Mouse (Mus musculus): ENCODE data around the gene Phpt1. TPM values are rescaled to one million over a fixed set of nuclear protein-coding genes. Genes with fewer than 3 reads are reported as not detected.

Gene Phpt1
- polyA plus RNA-seq, 1 experiment from 2014 or later, result 167 TPM

- Histone ChIP-seq H3K36me3 (ENCODE audit: control insufficient read depth, insufficient read depth, low read length) (no peaks in the 10 kb centered on the region), H3K4me1 (ENCODE audit: control insufficient read depth, insufficient read depth, low read length) (peaks cover 6% of the 10 kb centered on the region), H3K27ac (replicated peaks; ENCODE audit: low read depth, low read length) (no peak overlapping the region), H3K9ac (replicated peaks; ENCODE audit: low read length) (no peak overlapping the region), H3K9me3 (ENCODE audit: control insufficient read depth, low read length) (no peaks in the 10 kb centered on the region), H3K27me3 (ENCODE audit: control insufficient read depth, insufficient read depth, low read length) (no peaks in the 10 kb centered on the region), H3K4me2 (ENCODE audit: low read length) (no peak overlapping the region), H3K4me3 (replicated peaks; ENCODE audit: low read depth, low read length) (no peak overlapping the region)
- ATAC-seq (ENCODE audit: low FRiP score, low TSS enrichment) (no peak), DNase-seq (no peak)
- 83% methylated on average over 9 of the region's 9 CpGs for WGBS
Observed at GRCm38 (mm10) chr2:25549021-25549991, 25.7 kb downstream of the Phpt1 start.

GRCm38 (mm10) chr2:25546811-25547491, 28.1 kb downstream of the Phpt1 start, which contains the start of gene Traf2:
Gene Traf2 (minus strand): TSS chr2:25546940.
- DNase-seq, result peak; percentile 98
- peak within 1 kb of the TSS; percentile 60 for H3K9ac ChIP-seq (replicated peaks; ENCODE audit: low read length)
- peak within 1 kb of the TSS; percentile 78 for H3K4me2 ChIP-seq (ENCODE audit: low read length)
- H3K9me3 ChIP-seq (ENCODE audit: control insufficient read depth, low read length), result no peaks in the 10 kb centered on the region
- peaks cover 6% of the 10 kb centered on the region for H3K4me1 ChIP-seq (ENCODE audit: control insufficient read depth, insufficient read depth, low read length)
- no peaks in the 10 kb centered on the region for H3K27me3 ChIP-seq (ENCODE audit: control insufficient read depth, insufficient read depth, low read length)
- no peak within 1 kb of the TSS for H3K27ac ChIP-seq (replicated peaks; ENCODE audit: low read depth, low read length)
- peak within 1 kb of the TSS; percentile 61 for H3K4me3 ChIP-seq (replicated peaks; ENCODE audit: low read depth, low read length)
- H3K36me3 ChIP-seq (ENCODE audit: control insufficient read depth, insufficient read depth, low read length), result no peaks in the 10 kb centered on the region
- 3% methylated on average over 48 of the region's 48 CpGs for WGBS
- peak; percentile 99 for ATAC-seq (ENCODE audit: low FRiP score, low TSS enrichment)

- Histone ChIP-seq H3K27ac (replicated peaks; ENCODE audit: low read depth, low read length) (no peak overlapping the region), H3K4me1 (ENCODE audit: control insufficient read depth, insufficient read depth, low read length) (peaks cover 6% of the 10 kb centered on the region)
- DNase-seq, result no peak
Observed at GRCm38 (mm10) chr2:25545996-25546810, 28.8 kb downstream of the Phpt1 start.

GRCm38 (mm10) chr2:25541644-25542367, 33.2 kb downstream of the Phpt1 start:
- no peak for ATAC-seq (ENCODE audit: low FRiP score, low TSS enrichment)
- H3K4me1 ChIP-seq (ENCODE audit: control insufficient read depth, insufficient read depth, low read length), result peaks cover 6% of the 10 kb centered on the region
- H3K9ac ChIP-seq (replicated peaks; ENCODE audit: low read length), result no peak overlapping the region
- DNase-seq, result no peak
- H3K4me2 ChIP-seq (ENCODE audit: low read length), result no peak overlapping the region
- 93% methylated on average over 10 of the region's 10 CpGs for WGBS
- no peak overlapping the region for H3K27ac ChIP-seq (replicated peaks; ENCODE audit: low read depth, low read length)
- peaks cover 4% of the 10 kb centered on the region; the same call in 1 of the 2 replicates for H3K36me3 ChIP-seq (ENCODE audit: control insufficient read depth, insufficient read depth, low read length)
- H3K9me3 ChIP-seq (ENCODE audit: control insufficient read depth, low read length), result no peaks in the 10 kb centered on the region
- no peaks in the 10 kb centered on the region for H3K27me3 ChIP-seq (ENCODE audit: control insufficient read depth, insufficient read depth, low read length)
- H3K4me3 ChIP-seq (replicated peaks; ENCODE audit: low read depth, low read length), result no peak overlapping the region

More at GRCm38 (mm10) chr2:25545996-25546810, 28.8 kb downstream of the Phpt1 start:
- H3K4me2 ChIP-seq (ENCODE audit: low read length), result peak overlapping the region; percentile 78
- H3K9ac ChIP-seq (replicated peaks; ENCODE audit: low read length), result peak overlapping the region; percentile 60
- peak; percentile 55 for ATAC-seq (ENCODE audit: low FRiP score, low TSS enrichment)
- peak overlapping the region; percentile 61 for H3K4me3 ChIP-seq (replicated peaks; ENCODE audit: low read depth, low read length)
- no peaks in the 10 kb centered on the region for H3K27me3 ChIP-seq (ENCODE audit: control insufficient read depth, insufficient read depth, low read length)
- H3K36me3 ChIP-seq (ENCODE audit: control insufficient read depth, insufficient read depth, low read length), result no peaks in the 10 kb centered on the region
- H3K9me3 ChIP-seq (ENCODE audit: control insufficient read depth, low read length), result no peaks in the 10 kb centered on the region
- 8% methylated on average over 40 of the region's 43 CpGs for WGBS

- Histone ChIP-seq H3K4me3 (replicated peaks; ENCODE audit: low read depth, low read length) (no peak overlapping the region), H3K9me3 (ENCODE audit: control insufficient read depth, low read length) (no peaks in the 10 kb centered on the region), H3K4me2 (ENCODE audit: low read length) (no peak overlapping the region), H3K9ac (replicated peaks; ENCODE audit: low read length) (no peak overlapping the region), H3K4me1 (ENCODE audit: control insufficient read depth, insufficient read depth, low read length) (no peaks in the 10 kb centered on the region), H3K36me3 (ENCODE audit: control insufficient read depth, insufficient read depth, low read length) (peaks cover 14% of the 10 kb centered on the region; the same call in 1 of the 2 replicates), H3K27me3 (ENCODE audit: control insufficient read depth, insufficient read depth, low read length) (no peaks in the 10 kb centered on the region), H3K27ac (replicated peaks; ENCODE audit: low read depth, low read length) (no peak overlapping the region)
- 98% methylated on average over 4 of the region's 4 CpGs for WGBS
- DNase-seq (no peak), ATAC-seq (ENCODE audit: low FRiP score, low TSS enrichment) (no peak)
Observed at GRCm38 (mm10) chr2:25540541-25540948, 34.5 kb downstream of the Phpt1 start.

- no peak overlapping the region for H3K27ac ChIP-seq (replicated peaks; ENCODE audit: low read depth, low read length)
- H3K9me3 ChIP-seq (ENCODE audit: control insufficient read depth, low read length), result no peaks in the 10 kb centered on the region
- H3K4me3 ChIP-seq (replicated peaks; ENCODE audit: low read depth, low read length), result no peak overlapping the region
- H3K9ac ChIP-seq (replicated peaks; ENCODE audit: low read length), result no peak overlapping the region
- no peaks in the 10 kb centered on the region for H3K4me1 ChIP-seq (ENCODE audit: control insufficient read depth, insufficient read depth, low read length)
- DNase-seq (no peak), ATAC-seq (ENCODE audit: low FRiP score, low TSS enrichment) (no peak)
- peaks cover 34% of the 10 kb centered on the region for H3K36me3 ChIP-seq (ENCODE audit: control insufficient read depth, insufficient read depth, low read length)
- H3K4me2 ChIP-seq (ENCODE audit: low read length), result no peak overlapping the region
- WGBS, result 94% methylated on average over 8 of the region's 8 CpGs
- no peaks in the 10 kb centered on the region for H3K27me3 ChIP-seq (ENCODE audit: control insufficient read depth, insufficient read depth, low read length)
Observed at GRCm38 (mm10) chr2:25536531-25536930, 38.5 kb downstream of the Phpt1 start.

- 89% methylated on average over 2 of the region's 2 CpGs for WGBS
- peaks cover 40% of the 10 kb centered on the region for H3K36me3 ChIP-seq (ENCODE audit: control insufficient read depth, insufficient read depth, low read length)
Observed at GRCm38 (mm10) chr2:25534866-25535182, 40.2 kb downstream of the Phpt1 start.

More at GRCm38 (mm10) chr2:25534866-25535182, 40.2 kb downstream of the Phpt1 start:
- H3K27me3 ChIP-seq (ENCODE audit: control insufficient read depth, insufficient read depth, low read length), result no peaks in the 10 kb centered on the region
- H3K4me1 ChIP-seq (ENCODE audit: control insufficient read depth, insufficient read depth, low read length), result no peaks in the 10 kb centered on the region
- no peak overlapping the region for H3K9ac ChIP-seq (replicated peaks; ENCODE audit: low read length)
- no peak overlapping the region for H3K4me2 ChIP-seq (ENCODE audit: low read length)
- H3K27ac ChIP-seq (replicated peaks; ENCODE audit: low read depth, low read length), result no peak overlapping the region
- no peak for DNase-seq
- ATAC-seq (ENCODE audit: low FRiP score, low TSS enrichment), result no peak
- H3K4me3 ChIP-seq (replicated peaks; ENCODE audit: low read depth, low read length), result no peak overlapping the region
- H3K9me3 ChIP-seq (ENCODE audit: control insufficient read depth, low read length), result no peaks in the 10 kb centered on the region

All from midbrain, embryonic 14.5 days (tissue).